Mouse (Mus musculus) liver, embryonic 14.5 days (tissue): ENCODE results near the gene Oxtr.

Experiments
- CTCF ChIP-seq: IDR thresholded peaks from 2 replicates; pipeline ENCODE4 v1.5.1; 2016; ENCODE audit warnings: antibody characterized with exemption, low read depth, control low read depth
- EP300 ChIP-seq: IDR thresholded peaks from 2 replicates; pipeline ENCODE4 v1.6.1; 2016; ENCODE audit warnings: antibody characterized with exemption, low read depth

GRCm38 (mm10) chr6:112491521-112491920 lies 1.8 kb upstream of the Oxtr start:
- TF ChIP-seq CTCF (no peak), EP300 (no peak)
